Mouse (Mus musculus) liver, postnatal 0 days (tissue): ENCODE measurements around the gene Slc38a11.

ENCODE experiments used
- CTCF ChIP-seq: sonication (generic); IDR thresholded peaks from 2 replicates; pipeline ENCODE4 v1.5.1; 2016; ENCODE audit warnings: antibody characterized with exemption, low read depth
- EP300 ChIP-seq: IDR thresholded peaks from 2 replicates; pipeline ENCODE4 v1.6.1; 2016; ENCODE audit warnings: antibody characterized with exemption, low read depth, mild to moderate bottlenecking

DNA sequence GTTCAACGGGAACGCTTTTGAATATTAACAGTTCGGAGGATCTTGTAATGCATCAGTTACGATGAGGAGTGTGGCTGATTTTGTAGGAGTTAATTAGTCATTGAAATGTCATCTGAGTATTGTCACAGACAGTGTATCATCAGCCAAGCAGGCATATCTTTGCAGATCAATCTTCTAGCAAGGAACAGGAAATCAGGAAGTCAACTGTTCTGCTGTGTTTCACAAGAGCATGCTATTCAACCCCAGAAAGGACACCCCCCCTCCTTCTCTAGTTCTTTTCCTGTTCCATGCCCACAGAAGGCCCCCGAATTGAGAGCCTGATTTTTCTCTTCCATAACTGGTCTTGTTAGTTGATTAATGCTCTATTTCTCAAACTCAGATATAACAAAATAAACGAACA lies 80.9 kb downstream of the Slc38a11 start:
- TF ChIP-seq CTCF (no peak), EP300 (no peak)
